Mouse (Mus musculus) 3134 (cell line): Measurements from ENCODE around the gene Cdr2l.

ENCODE experiments used
- DNase-seq: peaks from one replicate; pipeline ENCODE4 v3.0.0-alpha.2; 2011; ENCODE audit warnings: low spot score; ENCODE audit not compliant: insufficient read length; ENCODE audit errors: extremely low read depth

Gene Cdr2l

DNA sequence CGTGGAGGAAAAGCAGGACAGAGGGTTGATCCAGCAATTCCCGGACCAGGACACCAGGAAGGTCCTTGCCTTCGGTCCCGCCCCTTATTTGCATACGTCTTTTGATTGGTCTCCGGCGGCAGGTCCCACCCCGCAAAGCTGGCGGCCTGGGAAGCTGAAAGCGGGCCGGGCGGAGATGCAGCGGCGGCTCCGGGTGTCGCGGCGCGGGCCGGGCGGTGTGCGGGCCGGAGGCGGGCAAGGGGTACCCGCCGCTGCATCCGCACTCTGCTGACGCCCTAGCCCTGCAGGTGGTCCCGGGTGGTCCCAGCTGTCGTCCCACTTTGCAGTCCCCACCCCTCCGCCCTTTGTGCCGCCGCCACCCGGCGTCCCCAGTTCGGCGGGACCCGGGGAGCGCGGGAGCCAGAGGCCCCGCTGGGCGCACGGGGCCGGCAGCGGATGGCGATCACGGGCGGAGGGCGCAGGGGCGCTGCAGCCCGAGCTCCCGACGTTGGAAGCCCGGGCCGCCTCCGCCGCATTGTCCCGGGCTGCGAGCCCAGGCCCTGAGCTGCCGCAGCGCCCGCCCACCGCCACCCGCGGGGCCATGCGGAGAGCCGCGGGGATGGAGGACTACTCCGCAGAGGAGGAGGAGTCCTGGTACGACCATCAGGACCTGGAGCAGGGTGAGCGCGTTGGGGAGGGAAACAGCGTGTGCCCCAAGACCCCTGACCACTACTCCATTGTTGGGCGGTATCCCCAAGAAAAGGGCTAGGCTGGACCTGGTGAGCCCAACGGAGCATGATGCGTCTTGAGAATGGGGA is at the start of gene Cdr2l:
TSS of gene Cdr2l (plus strand) at position 174 of the 797 bp plus-strand sequence.
- peak; percentile 87 for DNase-seq

DNA sequence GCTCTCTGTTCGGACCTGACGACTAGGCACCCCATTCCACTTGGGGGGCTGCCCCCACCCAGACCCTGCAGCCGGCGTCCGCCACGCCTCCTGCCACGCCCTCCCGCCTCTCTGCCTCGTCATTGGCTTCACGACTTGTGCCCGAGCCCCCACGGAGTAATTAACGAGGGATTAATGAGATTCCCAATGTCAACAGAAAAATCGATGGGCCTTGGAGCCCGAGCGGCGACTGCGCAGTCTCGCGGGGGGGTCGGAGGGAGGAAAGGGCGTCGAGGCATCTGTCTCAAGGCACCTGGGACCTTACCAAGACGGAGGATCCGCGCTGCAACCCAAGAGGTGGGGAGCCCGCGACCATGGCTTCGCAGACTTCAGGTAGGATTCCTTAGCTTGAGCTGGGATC is 47.2 kb upstream of the Cdr2l start, which contains the start of gene Otop3:
TSS of gene Otop3 (plus strand) at position 201 of the 400 bp plus-strand sequence.
- DNase-seq, result no peak

DNA sequence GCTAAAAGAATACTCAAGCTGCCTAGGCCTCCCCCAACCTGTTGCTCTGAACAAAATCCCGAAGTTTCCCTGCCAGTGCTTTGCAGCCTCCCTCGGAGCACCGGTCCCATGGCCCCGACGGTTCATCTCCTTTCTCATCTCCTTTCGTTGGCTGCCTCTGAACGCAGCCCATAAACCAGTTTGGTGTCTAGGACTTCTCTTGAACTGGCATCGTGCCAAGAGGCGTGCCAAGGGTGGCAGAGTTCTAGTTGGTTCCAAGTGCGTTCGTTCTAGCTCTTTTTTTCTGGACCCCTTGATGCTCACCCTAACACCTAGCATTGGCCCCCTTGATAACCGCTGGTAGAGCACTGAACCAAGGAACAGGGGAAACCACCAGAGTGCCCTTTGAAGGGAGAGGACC is 46.5 kb upstream of the Cdr2l start:
- no peak for DNase-seq

DNA sequence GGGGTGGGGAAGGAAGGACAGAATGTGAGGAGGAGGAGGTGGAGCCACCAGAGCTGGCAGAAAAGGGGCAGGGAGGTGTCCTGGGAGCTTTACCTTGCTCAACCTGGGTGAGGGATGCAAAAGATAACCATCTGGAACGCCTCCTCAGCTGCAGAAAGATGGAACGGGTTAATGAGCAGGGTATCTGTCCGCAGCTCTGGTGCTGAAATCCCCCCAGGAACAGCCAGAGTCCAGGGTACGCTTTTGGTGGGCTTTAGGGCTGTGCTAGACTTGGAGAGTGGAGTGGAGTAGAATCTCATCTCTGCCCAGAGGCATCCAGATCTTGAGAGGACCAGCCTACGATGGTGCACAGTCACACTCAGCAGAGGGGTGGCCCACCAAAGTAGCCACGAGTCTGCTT is 45.6 kb upstream of the Cdr2l start:
- DNase-seq, result no peak

DNA sequence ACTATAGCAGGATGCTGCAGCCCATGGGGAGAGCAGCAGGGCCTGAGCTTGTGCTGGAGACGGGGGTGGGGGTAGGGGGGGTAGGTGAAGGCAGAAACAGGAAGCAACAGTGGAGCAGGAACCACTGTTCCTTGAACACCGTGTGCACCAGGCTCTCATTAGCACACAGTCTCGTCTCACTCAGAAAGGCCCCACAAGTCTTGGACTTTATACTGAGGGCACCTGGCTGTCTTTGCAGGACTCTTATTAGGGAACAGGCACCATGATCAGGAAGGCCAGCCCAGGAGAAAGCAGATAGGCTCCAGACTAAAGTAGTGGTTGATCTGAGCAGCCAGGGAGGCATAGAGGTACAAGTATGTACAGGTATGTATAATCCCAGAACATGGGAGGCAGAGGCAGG is 44.4 kb upstream of the Cdr2l start:
- DNase-seq, result no peak

DNA sequence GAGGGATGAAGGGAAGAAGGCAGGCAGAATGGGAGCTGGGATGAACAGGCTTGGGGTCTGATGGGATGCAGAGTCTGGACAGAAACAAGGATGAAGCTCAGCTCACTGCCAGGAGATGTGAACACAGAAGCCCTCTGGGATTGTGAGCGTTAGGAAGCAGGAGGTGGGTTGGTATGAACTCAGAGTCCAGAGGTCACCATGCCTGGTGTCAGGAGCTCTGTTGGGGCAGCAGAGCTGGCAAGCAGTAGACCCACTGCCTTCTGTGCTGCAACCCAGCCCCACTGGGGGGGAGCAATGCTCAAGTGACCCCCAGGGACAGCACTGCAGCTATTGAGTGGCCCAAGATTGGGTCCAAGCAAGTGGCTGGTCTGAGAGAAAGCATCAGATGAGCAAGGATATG is 43.9 kb upstream of the Cdr2l start:
- DNase-seq, result no peak

DNA sequence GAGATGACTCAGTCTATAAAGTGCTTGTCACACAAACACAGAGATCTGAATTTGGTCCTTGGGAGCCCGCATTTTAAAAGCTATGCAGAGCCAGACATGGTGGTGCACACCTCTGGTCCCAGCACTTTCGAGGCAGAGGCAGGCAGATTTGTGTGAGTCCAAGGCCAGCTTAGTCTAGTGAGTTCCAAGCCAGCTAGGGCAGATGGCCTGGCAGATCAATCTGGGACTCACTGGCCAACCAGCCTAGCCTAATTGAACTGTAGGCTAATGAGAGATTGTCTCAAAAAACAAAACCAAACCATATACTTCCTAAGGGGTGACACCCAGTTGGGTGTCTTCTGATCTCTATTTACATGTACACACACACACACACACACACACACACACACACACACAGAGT is 40.5 kb upstream of the Cdr2l start:
- DNase-seq, result no peak

DNA sequence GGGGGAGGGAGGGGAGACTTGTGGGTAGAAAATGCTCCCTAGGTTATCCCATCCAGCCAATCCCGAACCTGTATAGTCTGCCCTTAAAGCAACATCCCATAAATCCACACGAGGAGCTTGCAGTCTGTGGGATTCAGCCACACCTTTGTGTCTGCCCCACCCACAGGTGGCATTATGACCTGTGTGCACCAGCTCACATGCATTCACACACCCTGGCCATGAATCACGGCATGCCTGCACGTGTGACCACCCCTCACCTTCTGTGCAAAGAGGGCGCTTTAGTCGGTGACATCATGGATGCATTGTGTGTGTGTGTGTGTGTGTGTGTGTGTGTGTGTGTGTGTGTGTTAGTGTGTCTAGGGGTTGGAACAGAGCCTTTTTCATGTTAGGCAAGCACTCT is 39.9 kb upstream of the Cdr2l start:
- DNase-seq, result no peak

DNA sequence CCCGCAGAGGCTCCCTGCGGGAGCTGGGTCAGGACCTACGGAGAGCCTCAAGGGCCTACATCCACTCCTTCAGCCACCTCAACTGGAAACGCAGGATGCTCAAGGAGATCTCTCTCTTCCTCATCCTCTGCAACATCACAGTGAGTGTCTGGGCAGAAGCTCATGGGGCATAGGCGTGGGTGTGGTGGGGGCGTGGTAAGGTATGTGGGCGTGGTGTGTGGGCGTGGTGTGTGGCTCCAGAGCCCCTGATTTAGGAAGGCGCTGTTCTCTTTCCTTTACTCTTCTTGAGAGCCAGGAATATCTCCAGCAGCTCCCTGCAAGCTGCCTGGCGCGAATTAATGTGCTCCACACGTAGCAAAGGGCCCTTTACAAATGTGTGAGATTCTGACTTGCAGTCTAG is 36.7 kb upstream of the Cdr2l start:
- DNase-seq, result no peak

DNA sequence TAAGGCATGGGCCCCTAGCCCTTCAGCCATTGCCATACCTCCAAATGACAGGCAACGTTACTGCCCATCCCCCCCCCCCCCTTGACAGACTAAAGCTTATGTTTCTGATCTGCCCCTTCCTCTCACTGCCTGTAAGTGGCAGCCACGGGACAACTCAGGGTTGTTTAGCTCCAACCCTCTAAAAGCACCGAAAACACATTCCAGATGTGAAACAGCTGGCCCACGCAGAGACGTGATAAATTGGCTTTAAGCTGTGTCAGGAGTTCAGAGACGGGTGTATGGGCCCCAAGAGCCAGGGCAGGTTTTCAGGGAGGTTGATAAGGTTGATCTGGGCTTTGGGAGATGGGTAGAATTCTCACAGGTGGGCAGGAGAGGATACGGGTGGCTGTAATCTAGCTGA is 36.2 kb upstream of the Cdr2l start:
- no peak for DNase-seq

DNA sequence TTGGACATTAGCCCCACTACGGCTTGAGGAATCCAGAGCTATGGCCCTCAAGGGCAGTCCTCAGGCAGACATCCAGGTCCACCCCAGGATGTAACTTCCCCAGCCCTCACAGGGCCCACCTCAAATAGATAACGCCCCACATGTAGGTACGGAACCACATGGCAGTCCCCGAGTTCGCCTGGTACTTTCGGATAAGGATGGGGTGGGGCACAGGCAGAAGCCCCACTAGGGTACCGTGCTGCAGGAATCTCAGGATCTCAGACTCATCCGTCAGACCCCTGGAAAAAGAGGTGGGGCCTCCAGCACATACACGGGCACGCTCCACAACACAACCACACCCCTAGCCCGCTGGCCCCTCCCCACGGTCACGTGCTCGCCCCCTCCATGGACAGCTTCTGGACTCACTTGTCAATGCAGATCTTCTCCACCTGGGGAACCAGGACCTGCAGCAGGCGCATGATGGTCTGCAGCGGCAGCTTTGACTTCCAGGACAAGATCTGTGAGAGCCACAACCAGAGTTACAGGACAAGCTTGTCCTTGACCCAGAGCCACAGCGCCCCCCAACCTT is 33.0 kb upstream of the Cdr2l start:
- no peak for DNase-seq

DNA sequence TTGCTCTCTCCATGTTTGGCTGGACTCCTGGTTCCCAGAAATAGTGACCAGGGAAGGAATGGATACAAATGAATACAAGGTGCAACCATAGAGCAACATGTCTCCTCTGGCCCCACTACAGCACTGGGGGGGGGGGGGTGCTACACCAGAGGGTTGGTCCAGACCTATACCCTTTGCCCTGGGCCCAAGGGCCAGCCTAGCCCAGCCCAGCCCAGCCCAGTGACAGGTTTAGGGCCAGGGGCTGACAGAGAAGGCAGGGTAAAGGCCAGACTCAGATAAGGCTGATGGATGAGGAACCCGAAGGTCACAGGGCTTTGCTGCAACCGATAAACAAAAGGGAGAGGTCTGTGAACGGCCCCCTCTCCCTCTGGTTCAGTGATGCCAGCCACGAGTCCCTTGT is 31.7 kb upstream of the Cdr2l start:
- no peak for DNase-seq

DNA sequence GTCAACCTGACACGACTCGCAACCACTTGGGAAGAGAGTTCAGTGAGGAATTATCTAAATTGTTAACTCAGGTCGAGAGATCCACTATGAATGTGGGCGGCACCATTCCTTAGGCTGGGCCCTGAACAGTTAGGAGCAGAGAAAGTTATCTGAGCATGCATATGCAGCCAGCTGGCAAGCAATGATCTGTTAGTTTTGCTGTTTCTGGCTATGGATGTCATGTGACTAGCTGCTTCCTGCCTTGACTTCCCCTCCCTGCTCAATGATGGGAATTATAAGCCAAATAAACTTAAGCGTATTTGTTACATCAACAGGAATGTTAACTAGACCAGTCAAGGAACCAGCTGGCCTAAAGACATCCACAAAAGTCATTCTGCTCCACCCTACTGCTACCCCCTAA is 28.3 kb upstream of the Cdr2l start:
- DNase-seq, result no peak

DNA sequence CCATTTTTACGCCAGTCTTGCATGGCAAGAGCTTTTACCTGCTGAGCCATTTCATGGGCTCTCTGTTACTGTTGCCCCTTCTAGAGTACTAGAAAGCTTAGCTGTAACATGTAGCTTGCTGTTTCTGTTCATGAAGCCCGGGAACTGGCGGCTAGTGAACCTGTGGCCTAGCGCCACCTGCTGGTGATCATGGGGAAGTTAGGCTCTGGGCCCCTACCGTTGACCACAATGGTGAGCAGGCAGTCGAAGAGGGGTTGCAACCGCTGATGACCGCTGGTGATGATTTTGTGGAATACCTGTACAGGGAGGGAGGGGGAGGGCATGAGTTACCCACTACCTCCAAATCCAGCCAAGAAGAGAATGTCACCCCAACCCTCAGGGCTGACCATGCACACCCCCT is 27.5 kb upstream of the Cdr2l start:
- peak; percentile 44 for DNase-seq

DNA sequence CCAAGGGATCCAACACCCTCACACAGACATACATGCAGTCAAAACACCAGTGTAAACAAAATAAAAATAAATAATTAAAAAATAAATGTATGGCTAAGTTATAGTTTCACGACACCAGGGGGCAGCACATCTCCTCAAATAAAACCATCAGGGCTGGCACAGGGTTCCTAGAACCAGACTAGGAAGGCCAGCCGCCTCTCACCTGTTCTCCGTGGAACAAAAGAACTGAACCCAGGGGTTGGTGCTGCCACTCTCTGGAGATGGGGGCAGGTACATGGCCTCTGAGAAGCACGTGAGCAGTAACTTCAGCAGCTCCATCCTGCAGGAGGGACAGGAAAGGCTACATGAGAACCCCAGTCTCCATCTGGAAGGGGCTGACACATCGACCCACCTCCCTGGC is 23.2 kb upstream of the Cdr2l start:
- DNase-seq, result no peak

DNA sequence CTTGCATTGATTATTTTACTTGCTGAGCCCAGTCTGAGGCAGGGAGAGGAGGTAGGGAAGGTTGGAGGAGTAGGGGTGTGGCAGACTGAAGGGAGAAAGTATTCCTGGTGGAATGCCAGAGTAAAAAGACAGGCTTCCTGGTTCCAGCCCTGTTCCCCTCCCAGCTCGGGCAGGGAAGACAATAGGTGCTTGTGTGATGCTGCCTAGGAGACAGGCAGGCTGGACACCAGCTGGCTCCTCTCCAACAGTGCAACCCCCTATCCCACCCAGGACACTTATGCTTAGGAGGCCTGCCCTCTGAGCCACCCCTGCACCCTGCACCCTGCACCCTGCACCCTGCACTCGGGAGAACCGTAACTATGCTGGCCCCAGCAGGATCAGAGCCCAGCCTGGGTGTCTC is 22.4 kb upstream of the Cdr2l start:
- no peak for DNase-seq

DNA sequence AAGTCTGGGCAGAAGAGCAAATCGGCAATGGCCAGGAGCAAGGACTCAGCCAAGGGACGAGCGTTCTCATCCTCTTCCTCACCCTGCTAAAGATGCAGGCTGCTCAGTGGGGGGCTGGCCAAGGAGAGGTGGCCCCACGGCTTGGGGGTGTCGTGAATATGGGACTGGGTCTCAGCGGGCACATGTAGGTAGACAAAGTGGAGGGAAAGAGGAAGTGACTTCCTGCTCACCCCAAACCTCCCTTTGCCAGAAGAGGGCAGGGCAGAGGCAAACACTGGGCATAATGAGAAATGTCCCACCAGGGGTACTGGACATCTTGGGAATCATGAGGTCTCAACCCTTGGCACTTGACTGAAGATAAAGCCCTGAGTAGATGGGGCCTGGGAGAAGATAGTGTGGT is 22.0 kb upstream of the Cdr2l start:
- DNase-seq, result no peak

DNA sequence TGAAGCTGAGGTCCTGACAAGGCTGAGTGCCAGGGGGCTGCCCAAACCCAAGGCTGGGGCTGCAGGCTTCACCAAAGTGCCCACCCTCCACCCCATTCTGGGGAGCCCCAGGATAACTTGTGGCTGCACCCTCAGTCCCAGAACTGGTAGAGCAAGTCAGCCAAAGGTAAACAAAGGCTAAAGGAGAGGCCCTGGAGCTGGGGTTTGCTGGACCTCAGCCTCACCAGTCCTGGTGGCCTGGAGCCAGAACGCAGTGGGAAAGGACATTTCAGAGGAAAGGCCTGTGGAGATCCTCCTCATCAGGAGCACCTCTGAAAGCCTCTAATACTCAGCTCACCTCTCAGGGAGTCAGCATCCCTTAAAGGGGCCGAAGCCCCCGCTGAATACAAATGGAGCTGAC is 17.6 kb upstream of the Cdr2l start:
- no peak for DNase-seq

DNA sequence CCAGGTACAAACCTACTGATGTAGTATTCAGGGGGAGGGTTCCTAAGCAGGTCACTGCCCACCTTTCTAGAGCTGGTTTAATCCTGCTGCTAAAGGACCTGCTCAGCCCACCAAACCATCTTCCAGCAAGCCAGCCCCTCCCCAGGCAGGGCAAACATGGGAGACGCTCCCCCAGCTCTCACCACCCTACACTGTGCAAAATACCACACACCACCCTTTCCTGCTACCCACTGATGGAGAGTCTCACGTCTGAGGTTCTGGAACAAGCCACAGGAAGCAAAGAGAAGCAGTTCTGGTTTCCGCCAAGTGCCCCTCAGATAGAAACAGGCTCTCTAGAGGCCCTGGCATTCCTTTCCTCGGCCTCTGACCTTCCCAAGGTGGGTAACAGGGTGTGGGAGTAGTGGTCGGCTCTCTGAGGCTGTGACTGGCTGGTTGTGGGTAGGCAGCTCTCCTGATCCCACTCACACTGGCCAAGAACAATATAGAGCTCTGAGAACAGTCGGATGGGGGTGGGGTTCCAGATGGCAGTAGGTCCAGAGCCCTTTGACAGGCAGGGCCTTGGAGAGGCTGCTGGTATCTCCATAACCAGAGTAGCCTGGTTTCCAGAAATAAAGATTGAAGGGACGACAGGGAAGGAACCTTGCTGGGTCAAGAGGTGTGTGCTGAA is 15.5 kb upstream of the Cdr2l start:
- peak; percentile 66 for DNase-seq

DNA sequence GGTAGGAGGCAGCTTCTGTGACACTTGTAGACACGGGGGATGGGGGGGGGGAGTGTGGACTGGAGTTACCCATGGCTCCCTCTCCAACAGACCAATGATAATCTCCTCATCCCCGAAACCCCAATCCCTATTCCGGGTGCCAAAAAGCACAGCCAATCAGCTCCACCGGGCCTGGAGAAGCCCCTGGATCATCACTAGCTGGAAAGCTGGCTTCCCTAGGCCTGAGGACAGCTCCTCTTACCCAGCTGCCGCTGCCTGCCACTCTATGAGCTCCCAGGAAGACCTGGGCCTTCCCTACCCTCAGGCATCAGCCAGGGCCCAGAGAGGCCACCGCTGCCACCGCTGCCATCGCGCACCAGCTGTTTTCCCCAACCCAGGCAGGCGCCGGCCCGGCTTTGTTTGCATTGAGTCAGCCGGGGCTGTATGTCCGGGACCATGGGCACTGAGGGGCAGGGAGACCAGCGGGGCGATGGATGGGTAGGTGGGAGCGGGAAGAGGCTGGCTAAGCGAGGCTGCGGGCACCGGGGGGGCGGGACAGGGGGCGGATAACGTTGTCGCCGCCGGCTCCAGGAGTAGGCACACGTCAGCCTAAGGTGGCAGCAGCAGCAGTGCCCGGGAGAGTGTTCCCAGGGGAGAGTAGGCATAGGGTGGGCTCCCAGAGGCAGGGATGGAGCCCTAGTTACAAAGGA is 14.9 kb upstream of the Cdr2l start:
- DNase-seq, result peak; percentile 72

DNA sequence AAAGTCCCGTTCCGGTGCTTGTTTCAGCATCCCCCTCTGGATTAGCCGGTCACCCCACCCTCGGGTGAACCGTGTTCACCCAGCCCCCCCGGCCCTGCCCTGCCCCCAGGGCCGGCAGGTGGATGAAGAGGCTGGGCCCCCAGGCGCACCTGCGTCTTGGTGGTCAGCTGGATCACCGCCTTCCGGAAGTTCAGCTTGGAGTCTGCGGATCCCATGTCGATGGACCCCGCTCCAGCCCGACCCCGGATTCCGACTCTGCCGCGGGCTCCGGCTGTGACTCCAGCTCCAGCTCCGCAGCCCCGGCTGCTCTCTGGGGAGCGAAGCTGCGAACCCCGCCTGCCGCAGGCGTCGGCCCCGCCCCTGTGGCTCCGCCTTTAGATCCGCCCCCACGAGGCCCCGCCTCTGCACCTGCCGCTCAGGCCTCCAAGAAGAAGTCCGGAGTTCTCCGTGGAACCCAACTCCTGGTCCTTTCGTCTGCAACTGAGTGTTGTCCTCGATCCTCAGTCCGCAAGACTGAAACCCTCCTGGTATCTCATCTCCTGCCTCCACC is 14.2 kb upstream of the Cdr2l start, which contains the start of gene Hid1:
TSS of gene Hid1 (minus strand) at position 362 of the 550 bp plus-strand sequence.
- peak; percentile 89 for DNase-seq
